ENCODE assay signal across 9 mouse cellular contexts in genomic region chr9:69790562-69790961, GRCm38 (mm10). TPM values are rescaled to one million over a fixed set of nuclear protein-coding genes. Genes with fewer than 3 reads are reported as not detected.
DNase-seq lines count a peak whose midpoint lies in the region; ATAC-seq and TF ChIP-seq lines count a peak whose summit lies in the region.
"Had no signal": no experiment of that assay in that cellular context is flagged by ENCODE, and none has a peak within 500 bp of the region (broad histone marks: within the 10 kb centered on the region; RNA-seq: fewer than 3 reads in every experiment).

No protein-coding gene starts in this region.

- WGBS in forebrain, postnatal 0 days: 55% methylated on average over 7 of the region's 7 CpGs
- WGBS in forebrain, embryonic 12.5 days: 56% methylated on average over 7 of the region's 7 CpGs
- 53% methylated on average over 7 of the region's 7 CpGs for WGBS in lung, embryonic 14.5 days

- intact Hi-C loops in left cerebral cortex, postnatal 25 days (cut with DNase I): no loop called here

- H3K9me3 ChIP-seq in forebrain, postnatal 0 days (ENCODE audit: low read length): 0 out of 2 replicates have a peak, but pooled peaks cover 3% of the 10 kb centered on the region
- H3K9me3 ChIP-seq in forebrain, embryonic 12.5 days: no peaks in the 10 kb centered on the region
- no peaks in the 10 kb centered on the region for H3K9me3 ChIP-seq in lung, embryonic 14.5 days (ENCODE audit: low read depth, low read length)
- H3K9me3 ChIP-seq: heart, embryonic 13.5 days had no signal

- no peak overlapping the region for H3K9ac ChIP-seq in forebrain, postnatal 0 days
- H3K9ac ChIP-seq in forebrain, embryonic 12.5 days: no peak overlapping the region
- no peak overlapping the region for H3K9ac ChIP-seq in lung, embryonic 14.5 days
- H3K9ac ChIP-seq: heart, embryonic 13.5 days had no signal

- no peak for ATAC-seq in forebrain, postnatal 0 days
- ATAC-seq in forebrain, embryonic 12.5 days (ENCODE audit: low FRiP score): no peak
- ATAC-seq in lung, embryonic 14.5 days (ENCODE audit: insufficient read depth): no peak

- H3K27ac ChIP-seq in forebrain, postnatal 0 days (ENCODE audit: low read depth, low read length): no peak overlapping the region
- no peak overlapping the region for H3K27ac ChIP-seq in forebrain, embryonic 12.5 days
- H3K27ac ChIP-seq in lung, embryonic 14.5 days (ENCODE audit: low read depth): no peak overlapping the region
- H3K27ac ChIP-seq: heart, embryonic 13.5 days had no signal

- H3K4me1 ChIP-seq in forebrain, postnatal 0 days (ENCODE audit: insufficient read depth): no peaks in the 10 kb centered on the region
- H3K4me1 ChIP-seq in forebrain, embryonic 12.5 days: no peaks in the 10 kb centered on the region
- H3K4me1 ChIP-seq in lung, embryonic 14.5 days (ENCODE audit: insufficient read depth): no peaks in the 10 kb centered on the region
- H3K4me1 ChIP-seq: heart, embryonic 13.5 days had no signal

- H3K4me3 ChIP-seq in forebrain, postnatal 0 days (ENCODE audit: low read depth, low read length): no peak overlapping the region
- H3K4me3 ChIP-seq in forebrain, embryonic 12.5 days (replicated peaks): no peak overlapping the region
- H3K4me3 ChIP-seq in lung, embryonic 14.5 days (ENCODE audit: low read depth, low read length): no peak overlapping the region
- H3K4me3 ChIP-seq: heart, embryonic 13.5 days had no signal

- H3K36me3 ChIP-seq in forebrain, postnatal 0 days (ENCODE audit: insufficient read depth): no peaks in the 10 kb centered on the region
- no peaks in the 10 kb centered on the region for H3K36me3 ChIP-seq in forebrain, embryonic 12.5 days (replicated peaks)
- H3K36me3 ChIP-seq in lung, embryonic 14.5 days (ENCODE audit: insufficient read depth): no peaks in the 10 kb centered on the region
- H3K36me3 ChIP-seq: heart, embryonic 13.5 days had no signal

- TF ChIP-seq CTCF in forebrain, postnatal 0 days (IDR thresholded peaks at IDR 0.05; ENCODE audit: low read depth): peak; percentile 42
- TF ChIP-seq CTCF in lung, embryonic 14.5 days (IDR thresholded peaks at IDR 0.05; ENCODE audit: low read depth): peak; percentile 53

- H3K27me3 ChIP-seq in forebrain, postnatal 0 days (ENCODE audit: insufficient read depth, low read length): peaks cover 9% of the 10 kb centered on the region; the same call in 1 of the 2 replicates
- H3K27me3 ChIP-seq in forebrain, embryonic 12.5 days: peaks cover 14% of the 10 kb centered on the region
- no peaks in the 10 kb centered on the region for H3K27me3 ChIP-seq in lung, embryonic 14.5 days (ENCODE audit: insufficient read depth, low read length)

- H3K4me2 ChIP-seq in forebrain, postnatal 0 days (ENCODE audit: low read depth): no peak overlapping the region
- H3K4me2 ChIP-seq in forebrain, embryonic 12.5 days: no peak overlapping the region
- H3K4me2 ChIP-seq in lung, embryonic 14.5 days: no peak overlapping the region
- H3K4me2 ChIP-seq: heart, embryonic 13.5 days had no signal

- DNase-seq in forebrain, postnatal 0 days: no peak
- DNase-seq in lung, embryonic 14.5 days: peak; percentile 45
- DNase-seq in lung, adult 18-20 months: no peak
- peak; percentile 20 for DNase-seq in c-Kit-positive CD71-negative TER-119-negative erythroid progenitor cells, embryonic 14.5 days (ENCODE audit: low read depth)
- DNase-seq in testis, postnatal 10 days (ENCODE audit: low spot score): peak; percentile 60
- no peak for DNase-seq in left cerebral cortex, postnatal 25 days (ENCODE audit: low spot score in 2 of 2)
- DNase-seq in frontal cortex, postnatal 36 days (ENCODE audit: low spot score in 2 of 2): no peak

RNA-seq across cellular contexts. Expression of gene Foxb1, which starts 29.8 kb away (rescaled TPM):
- 2.5 and 8.7 TPM in 2 replicates for total RNA-seq in forebrain, postnatal 0 days (2014; rRNA removed)
- polyA plus RNA-seq in forebrain, postnatal 0 days (2015; fragmentation: Nextera tagmentation; extraction: Ambion mirVana): 0.47 and 2.0 TPM in 2 replicates
- polyA plus RNA-seq in forebrain, embryonic 12.5 days (2016; fragmentation: Nextera tagmentation; extraction: Ambion mirVana): 2.8 and 3.6 TPM in 2 replicates
- polyA plus RNA-seq in lung, embryonic 14.5 days (2014; fragmentation: Nextera tagmentation; extraction: Ambion mirVana): not detected in 2 replicates
- not detected for total RNA-seq in left cerebral cortex, postnatal 25 days (2021)
- polyA plus RNA-seq: heart, embryonic 13.5 days had no signal

Comparison
In these comparisons a context has a peak if more than half of its experiments do, and no peak if none do; other contexts are left out.
1. DNase-seq: peak in lung, embryonic 14.5 days (single experiment), c-Kit-positive CD71-negative TER-119-negative erythroid progenitor cells, embryonic 14.5 days (single experiment) and testis, postnatal 10 days (single experiment); none in forebrain, postnatal 0 days (single experiment), lung, adult 18-20 months (0 of 2), left cerebral cortex, postnatal 25 days (0 of 2) and frontal cortex, postnatal 36 days (0 of 2).